Mouse (Mus musculus) CD4-positive, CD25-positive, alpha-beta regulatory T cell, adult 4 months (primary cell): Measurements from ENCODE around the gene Rap1a. TPM values are rescaled to one million over a fixed set of nuclear protein-coding genes. Genes with fewer than 3 reads are reported as not detected.

Experiments used
- ATAC-seq: one replicate; pipeline ENCODE4 v1.8.0; 2017
- polyA plus RNA-seq, 2 experiments: library from polyadenylated mRNA; unstranded; fragments of 100-300 nt; shearing (Covaris generic); gene quantifications; one replicate each; pipeline ENCODE4 v1.2.1; 2017

The Rap1a gene
- polyA plus RNA-seq, 2 experiments from 2014 or later = 120 to 139 TPM

GRCm38 (mm10) chr3:105687324-105688060 lies 113.6 kb downstream of the Rap1a start, which contains the start of gene Ddx20:
Ddx20 (minus strand) TSS chr3:105687574.
- peak; percentile 89 for ATAC-seq

GRCm38 (mm10) chr3:105686394-105687323 lies 114.5 kb downstream of the Rap1a start:
- ATAC-seq = peak; percentile 15

GRCm38 (mm10) chr3:105680346-105680745 lies 120.8 kb downstream of the Rap1a start:
- ATAC-seq = no peak

Other genes starting within 250 kb of the Rap1a start
- 10 to 100 TPM; 10.2 to 12.1 TPM for gene Ddx20, start 113.8 kb downstream of the Rap1a start, polyA plus RNA-seq
- gene Inka2, start 96.7 kb downstream of the Rap1a start, polyA plus RNA-seq = 1 to 10 TPM; 1.9 to 2.5 TPM
- not detected for gene Adora3, start 69.5 kb upstream of the Rap1a start, polyA plus RNA-seq
- gene Tmigd3, start 69.6 kb upstream of the Rap1a start, polyA plus RNA-seq = not detected
- gene I830077J02Rik, start 131.3 kb upstream of the Rap1a start, polyA plus RNA-seq = under 1 TPM; 0.51 to 0.61 TPM
- gene Wdr77, start 158.0 kb upstream of the Rap1a start, polyA plus RNA-seq = 10 to 100 TPM; 67.3 to 77.9 TPM
- gene Atp5f1, start 158.8 kb upstream of the Rap1a start, polyA plus RNA-seq = 100 to 1,000 TPM; 327 to 367 TPM
- gene Ovgp1, start 172.4 kb upstream of the Rap1a start, polyA plus RNA-seq = 1 to 10 TPM; 5.6 to 7.3 TPM
- gene Pifo, start 213.3 kb upstream of the Rap1a start, polyA plus RNA-seq = 1 to 10 TPM in 1 of 2 experiments, not detected in 1; 2.4 TPM
- 10 to 100 TPM in 1 of 2 experiments, 1 to 10 TPM in 1; 9.4 to 10.6 TPM for gene Chil5, start 231.5 kb upstream of the Rap1a start, polyA plus RNA-seq